Mouse (Mus musculus) adrenal gland, adult 2 months (tissue): ENCODE results near the gene Fgd3. TPM values are rescaled to one million over a fixed set of nuclear protein-coding genes. Genes with fewer than 3 reads are reported as not detected.

Experiments used
- DNase-seq: peaks from one replicate; pipeline ENCODE4 v3.0.0; 2021
- polyA plus RNA-seq: library from polyadenylated mRNA; depleted of rRNA; stranded (reverse); fragments of >200 nt; gene quantifications from 2 replicates; pipeline ENCODE4 v1.2.3, GENCODE M21; 2012
- total RNA-seq, 2 experiments: library from RNA; stranded (reverse); gene quantifications; 2 replicates each; pipeline ENCODE4 v1.2.3; 2021

Gene Fgd3
- total and polyA plus RNA-seq, 3 experiments: 1.3 to 6.0 (median 3.1) TPM

GRCm38 (mm10) chr13:49307311-49307969, 12.7 kb downstream of the Fgd3 start:
- DNase-seq: no peak

- DNase-seq: no peak
Observed at GRCm38 (mm10) chr13:49306771-49307310, 13.3 kb downstream of the Fgd3 start.

- DNase-seq: no peak
Observed at GRCm38 (mm10) chr13:49300771-49301170, 19.3 kb downstream of the Fgd3 start.

GRCm38 (mm10) chr13:49298514-49299381, 21.4 kb downstream of the Fgd3 start:
- no peak for DNase-seq

- DNase-seq: no peak
Observed at GRCm38 (mm10) chr13:49296270-49296669, 23.8 kb downstream of the Fgd3 start.

GRCm38 (mm10) chr13:49294108-49294507, 26.0 kb downstream of the Fgd3 start:
- DNase-seq: no peak

GRCm38 (mm10) chr13:49291949-49292348, 28.2 kb downstream of the Fgd3 start:
- no peak for DNase-seq

- no peak for DNase-seq
Observed at GRCm38 (mm10) chr13:49291398-49291797, 28.7 kb downstream of the Fgd3 start.

- DNase-seq: no peak
Observed at GRCm38 (mm10) chr13:49287224-49287623, 32.9 kb downstream of the Fgd3 start.

- no peak for DNase-seq
Observed at GRCm38 (mm10) chr13:49286750-49287149, 33.4 kb downstream of the Fgd3 start.

GRCm38 (mm10) chr13:49283686-49284085, 36.4 kb downstream of the Fgd3 start:
- DNase-seq: no peak

- DNase-seq: no peak
Observed at GRCm38 (mm10) chr13:49282168-49282567, 37.9 kb downstream of the Fgd3 start.

- no peak for DNase-seq
Observed at GRCm38 (mm10) chr13:49271831-49272765, 48.0 kb downstream of the Fgd3 start.

- no peak for DNase-seq
Observed at GRCm38 (mm10) chr13:49270500-49270899, 49.6 kb downstream of the Fgd3 start.

GRCm38 (mm10) chr13:49267645-49268044, 52.5 kb downstream of the Fgd3 start:
- no peak for DNase-seq

GRCm38 (mm10) chr13:49260036-49260722, 59.9 kb downstream of the Fgd3 start:
- DNase-seq: no peak

- DNase-seq: no peak
Observed at GRCm38 (mm10) chr13:49257819-49258313, 62.2 kb downstream of the Fgd3 start.

GRCm38 (mm10) chr13:49252746-49253145, 67.4 kb downstream of the Fgd3 start:
- DNase-seq: no peak

- no peak for DNase-seq
Observed at GRCm38 (mm10) chr13:49252113-49252512, 68.0 kb downstream of the Fgd3 start.

- DNase-seq: no peak
Observed at GRCm38 (mm10) chr13:49250716-49251517, 69.2 kb downstream of the Fgd3 start.
